Mouse (Mus musculus) embryonic facial prominence, embryonic 12.5 days (tissue): Measurements from ENCODE around the gene Ctps. TPM values are rescaled to one million over a fixed set of nuclear protein-coding genes. Genes with fewer than 3 reads are reported as not detected.

Experiments
- ATAC-seq: fragments of 200-750 bp; cut with Nextera tagmentation; 2 replicates; pipeline ENCODE4 v1.8.0; 2017; ENCODE audit not compliant: insufficient number of reproducible peaks, insufficient read depth, low FRiP score, low TSS enrichment
- H3K27ac ChIP-seq: fragments of 300-500 bp; sonication (generic); 2 replicates; pipeline ENCODE4 v1.5.1; 2016; ENCODE audit warnings: mild to moderate bottlenecking
- H3K27me3 ChIP-seq: fragments of 300-500 bp; sonication (generic); 2 replicates; pipeline ENCODE4 v1.6.1; 2016; ENCODE audit warnings: mild to moderate bottlenecking, moderate library complexity
- H3K36me3 ChIP-seq: fragments of 300-500 bp; sonication (generic); 2 replicates; pipeline ENCODE4 v1.6.1; 2016; ENCODE audit warnings: mild to moderate bottlenecking
- H3K4me1 ChIP-seq: fragments of 300-500 bp; sonication (generic); 2 replicates; pipeline ENCODE4 v1.6.1; 2016
- H3K4me2 ChIP-seq: fragments of 300-500 bp; sonication (generic); replicated peaks from 2 replicates; pipeline ENCODE4 v1.6.1; 2016; ENCODE audit warnings: mild to moderate bottlenecking, moderate library complexity
- H3K4me3 ChIP-seq: fragments of 300-500 bp; sonication (generic); 2 replicates; pipeline ENCODE4 v1.5.1; 2016; ENCODE audit warnings: mild to moderate bottlenecking
- H3K9ac ChIP-seq: fragments of 300-500 bp; sonication (generic); 2 replicates; pipeline ENCODE4 v1.6.1; 2016; ENCODE audit warnings: mild to moderate bottlenecking, moderate library complexity
- H3K9me3 ChIP-seq: fragments of 300-500 bp; sonication (generic); 2 replicates; pipeline ENCODE4 v1.6.1; 2016; ENCODE audit warnings: mild to moderate bottlenecking, moderate library complexity
- WGBS: fragments of 180-500 bp; shearing (Covaris S2); methylation state at CpG from one replicate; pipeline ENCODE4 v1.1.7; 2016; 5-methylcytosine and 5-hydroxymethylcytosine counted together
- polyA plus RNA-seq: library from polyadenylated mRNA; unstranded; fragments of >200 nt; fragmentation: Nextera tagmentation; extraction: Ambion mirVana; gene quantifications from 2 replicates; pipeline ENCODE4 v1.2.1, GENCODE M21; 2016

Ctps gene
- polyA plus RNA-seq, 1 experiment from 2014 or later, result 112 TPM

- no peak for ATAC-seq
- Histone ChIP-seq H3K36me3 (peaks cover 44% of the 10 kb centered on the region), H3K4me2 (no peak overlapping the region), H3K9ac (no peak overlapping the region), H3K9me3 (no peaks in the 10 kb centered on the region), H3K4me3 (no peak overlapping the region), H3K4me1 (no peaks in the 10 kb centered on the region), H3K27me3 (no peaks in the 10 kb centered on the region), H3K27ac (no peak overlapping the region)
- 93% methylated on average over 7 of the region's 7 CpGs for WGBS
Measured at GRCm38 (mm10) chr4:120516491-120516890, 53.6 kb downstream of the Ctps start.

- no peak overlapping the region for H3K27ac ChIP-seq
- WGBS, result 97% methylated on average over 2 of the region's 2 CpGs
- no peak overlapping the region for H3K9ac ChIP-seq
- H3K4me1 ChIP-seq, result no peaks in the 10 kb centered on the region
- no peak for ATAC-seq
- no peak overlapping the region for H3K4me2 ChIP-seq
- peaks cover 47% of the 10 kb centered on the region for H3K36me3 ChIP-seq
- no peak overlapping the region for H3K4me3 ChIP-seq
- H3K27me3 ChIP-seq, result no peaks in the 10 kb centered on the region
- no peaks in the 10 kb centered on the region for H3K9me3 ChIP-seq
Measured at GRCm38 (mm10) chr4:120514366-120514765, 55.7 kb downstream of the Ctps start.

GRCm38 (mm10) chr4:120511203-120511602 is 58.9 kb downstream of the Ctps start:
- peaks cover 44% of the 10 kb centered on the region for H3K36me3 ChIP-seq
- no peak overlapping the region for H3K9ac ChIP-seq
- H3K27ac ChIP-seq, result no peak overlapping the region
- H3K4me3 ChIP-seq, result no peak overlapping the region
- H3K4me1 ChIP-seq, result no peaks in the 10 kb centered on the region
- WGBS, result 92% methylated on average over 4 of the region's 4 CpGs
- H3K4me2 ChIP-seq, result no peak overlapping the region
- H3K27me3 ChIP-seq, result no peaks in the 10 kb centered on the region
- H3K9me3 ChIP-seq, result no peaks in the 10 kb centered on the region
- ATAC-seq, result no peak

GRCm38 (mm10) chr4:120506955-120507354 is 63.1 kb downstream of the Ctps start:
- Histone ChIP-seq H3K9ac (no peak overlapping the region), H3K27ac (no peak overlapping the region), H3K4me2 (no peak overlapping the region), H3K9me3 (no peaks in the 10 kb centered on the region), H3K27me3 (no peaks in the 10 kb centered on the region), H3K4me1 (no peaks in the 10 kb centered on the region), H3K36me3 (peaks cover 45% of the 10 kb centered on the region), H3K4me3 (no peak overlapping the region)
- 89% methylated on average over 1 of the region's 1 CpGs for WGBS
- ATAC-seq, result no peak

Other genes starting within 250 kb of the Ctps start
- gene Scmh1, start 165.0 kb downstream of the Ctps start, polyA plus RNA-seq, result 45.2 and 46.3 TPM in 2 replicates
- gene Slfnl1, start 38.0 kb downstream of the Ctps start, polyA plus RNA-seq, result not detected in 2 replicates
- gene Gm8439, start 18.5 kb upstream of the Ctps start, polyA plus RNA-seq, result not detected in 2 replicates
- gene Cited4, start 96.3 kb upstream of the Ctps start, polyA plus RNA-seq, result 5.8 and 7.3 TPM in 2 replicates
- gene Kcnq4, start 178.3 kb upstream of the Ctps start, polyA plus RNA-seq, result 6.9 TPM in 2 replicates